Mouse (Mus musculus) olfactory bulb, adult 2 months (tissue): Measurements from ENCODE around the gene Aox3.

Experiments used
- CTCF ChIP-seq: fragments of 200-500 bp; IDR thresholded peaks from 2 replicates; pipeline ENCODE4 v1.5.1; 2012; ENCODE audit warnings: low read depth, mild to moderate bottlenecking, low read length, moderate library complexity; ENCODE audit not compliant: insufficient read depth
- POLR2A ChIP-seq: fragments of 200-500 bp; IDR thresholded peaks from 2 replicates; pipeline ENCODE4 v1.6.1; 2012; ENCODE audit warnings: mild to moderate bottlenecking, low read depth, low read length, moderate library complexity; ENCODE audit not compliant: insufficient read depth

DNA sequence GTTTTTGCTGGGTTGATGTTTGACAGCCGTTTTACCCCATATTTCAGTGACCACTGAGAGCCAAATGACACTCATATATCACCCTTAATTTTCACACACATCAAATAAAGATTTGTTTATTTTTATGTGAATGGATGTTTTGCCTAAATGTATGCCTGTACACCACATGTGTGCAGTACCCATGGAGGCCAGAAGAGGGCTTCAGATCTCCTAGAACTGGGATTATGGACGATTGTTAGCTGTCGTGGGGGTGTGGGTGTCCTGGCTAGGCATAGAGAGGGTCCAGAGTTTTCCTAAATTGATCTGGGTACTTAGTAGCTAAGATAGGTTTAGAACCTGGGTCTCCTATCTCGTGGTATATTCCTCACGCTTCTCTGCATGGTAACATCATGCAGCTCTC lies 27.7 kb downstream of the Aox3 start:
- no peak for TF ChIP-seq CTCF
- TF ChIP-seq POLR2A = no peak
